Mouse (Mus musculus) cerebellum, postnatal 25 days (tissue): ENCODE data around the gene Map2k3.

ENCODE experiments used
- DNase-seq, 2 experiments: peaks; one replicate each; pipeline ENCODE4 v3.0.0; 2021; ENCODE audit warnings: mixed read lengths in 2 of 2

Gene Map2k3

GRCm38 (mm10) chr11:60961176-60961575 is 29.3 kb downstream of the Map2k3 start:
- no peak for DNase-seq

GRCm38 (mm10) chr11:60962709-60963108 is 30.9 kb downstream of the Map2k3 start:
- DNase-seq: no peak

GRCm38 (mm10) chr11:60966974-60967373 is 35.1 kb downstream of the Map2k3 start:
- DNase-seq: no peak

- no peak for DNase-seq
These were observed 43.3 kb downstream of the Map2k3 start for GRCm38 (mm10) chr11:60975097-60975496.

- no peak for DNase-seq
These were observed 44.4 kb downstream of the Map2k3 start for GRCm38 (mm10) chr11:60976234-60976633.

- DNase-seq: peak in 1 of 2 experiments; percentile 59
These were observed 44.9 kb downstream of the Map2k3 start for GRCm38 (mm10) chr11:60976742-60977141.

- no peak for DNase-seq
These were observed 45.3 kb downstream of the Map2k3 start for GRCm38 (mm10) chr11:60977153-60977552.

GRCm38 (mm10) chr11:60978658-60979057 is 46.8 kb downstream of the Map2k3 start:
- DNase-seq: no peak

- no peak for DNase-seq
These were observed 48.0 kb downstream of the Map2k3 start for GRCm38 (mm10) chr11:60979788-60980187.

GRCm38 (mm10) chr11:60981693-60982486 is 50.1 kb downstream of the Map2k3 start:
- DNase-seq: peak in 1 of 2 experiments; percentile 39

GRCm38 (mm10) chr11:60984912-60985558 is 53.2 kb downstream of the Map2k3 start:
- DNase-seq: peak; percentile 96

GRCm38 (mm10) chr11:60990428-60990827 is 58.6 kb downstream of the Map2k3 start:
- DNase-seq: no peak
